Mouse (Mus musculus): ENCODE measurements around the gene Gm20920. TPM values are rescaled to one million over a fixed set of nuclear protein-coding genes. Genes with fewer than 3 reads are reported as not detected.
"Not testable (repeated sequence)": the region's sequence is repeated elsewhere in the genome, so short reads cannot be mapped to it uniquely, and the experiment has no call there.

The Gm20920 gene
- not detected in 2 replicates for polyA plus RNA-seq (2015; fragmentation: Nextera tagmentation; extraction: Ambion mirVana)

DNA sequence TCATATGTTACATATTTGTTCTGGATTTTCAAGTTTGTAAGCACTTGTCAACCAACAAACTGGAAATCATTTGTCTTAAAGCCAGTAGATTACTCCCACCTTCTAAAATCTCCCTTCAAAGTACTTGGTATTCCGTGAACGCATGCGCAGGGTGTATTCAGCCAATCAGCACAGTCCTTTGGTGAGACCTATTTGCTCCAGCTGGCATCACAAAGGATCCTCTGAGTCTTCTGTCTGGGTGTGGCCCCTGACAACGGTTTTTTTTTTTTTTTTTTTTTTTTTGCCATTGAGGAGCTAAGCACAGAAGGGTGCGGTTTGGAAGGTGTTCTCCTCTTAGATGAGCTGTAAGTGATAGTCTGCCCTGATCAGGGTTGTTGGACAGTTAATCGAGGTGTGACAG is at the start of gene Gm20920:
Gene Gm20920 (plus strand): TSS at position 301 of the 400 bp plus-strand sequence.
- not testable (repeated sequence) for H3K27me3 ChIP-seq (ENCODE audit: control insufficient read depth, insufficient read depth, low read length); H3K9me3 ChIP-seq (ENCODE audit: control insufficient read depth, low read length); H3K9ac ChIP-seq (ENCODE audit: low read length); ATAC-seq (ENCODE audit: low FRiP score, low TSS enrichment); H3K4me3 ChIP-seq (ENCODE audit: low read depth, low read length); H3K4me1 ChIP-seq (replicated peaks; ENCODE audit: control insufficient read depth, insufficient read depth); H3K27ac ChIP-seq (replicated peaks); H3K36me3 ChIP-seq (ENCODE audit: control insufficient read depth, insufficient read depth, low read length); H3K4me2 ChIP-seq (replicated peaks; ENCODE audit: low read depth); DNase-seq (ENCODE audit: low spot score)
- WGBS, result no CpG with 5 or more reads among the region's 6 CpGs

All from stomach, postnatal 0 days (tissue).